Mouse (Mus musculus): ENCODE data around the gene Xlr3b. TPM values are rescaled to one million over a fixed set of nuclear protein-coding genes. Genes with fewer than 3 reads are reported as not detected.
"Not testable (repeated sequence)": the region's sequence is repeated elsewhere in the genome, so short reads cannot be mapped to it uniquely, and the experiment has no call there.

The Xlr3b gene
- polyA plus RNA-seq (2012; ENCODE audit: insufficient read depth, insufficient read length, missing spikeins), result 4.6 and 10.4 TPM in 2 replicates

- H3K27ac ChIP-seq (replicated peaks; ENCODE audit: low read depth, low read length); H3K4me3 ChIP-seq (ENCODE audit: insufficient read depth, low read depth, low read length); H3K4me1 ChIP-seq (ENCODE audit: control insufficient read depth, insufficient read depth, insufficient read length, low read length): not testable (repeated sequence)
These were observed at the start of gene Xlr3b for GRCm38 (mm10) chrX:73191934-73192333. Gene Xlr3b (plus strand): TSS chrX:73192207.

GRCm38 (mm10) chrX:73143218-73143618 is 48.8 kb upstream of the Xlr3b start:
- not testable (repeated sequence) for H3K4me3 ChIP-seq (ENCODE audit: insufficient read depth, low read depth, low read length); H3K27ac ChIP-seq (replicated peaks; ENCODE audit: low read depth, low read length); H3K4me1 ChIP-seq (ENCODE audit: control insufficient read depth, insufficient read depth, insufficient read length, low read length)

GRCm38 (mm10) chrX:73148496-73148895 is 43.5 kb upstream of the Xlr3b start, which contains the start of gene Xlr5b:
Gene Xlr5b (plus strand): TSS chrX:73148796.
- not testable (repeated sequence) for H3K4me1 ChIP-seq (ENCODE audit: control insufficient read depth, insufficient read depth, insufficient read length, low read length); H3K4me3 ChIP-seq (ENCODE audit: insufficient read depth, low read depth, low read length); H3K27ac ChIP-seq (replicated peaks; ENCODE audit: low read depth, low read length)

- H3K27ac ChIP-seq (replicated peaks; ENCODE audit: low read depth, low read length); H3K4me3 ChIP-seq (ENCODE audit: insufficient read depth, low read depth, low read length); H3K4me1 ChIP-seq (ENCODE audit: control insufficient read depth, insufficient read depth, insufficient read length, low read length): not testable (repeated sequence)
These were observed 42.7 kb upstream of the Xlr3b start, which contains the start of gene DXBay18 for GRCm38 (mm10) chrX:73149350-73149749. Gene DXBay18 (minus strand): TSS chrX:73149450.

- not testable (repeated sequence) for H3K4me3 ChIP-seq (ENCODE audit: insufficient read depth, low read depth, low read length); H3K4me1 ChIP-seq (ENCODE audit: control insufficient read depth, insufficient read depth, insufficient read length, low read length); H3K27ac ChIP-seq (replicated peaks; ENCODE audit: low read depth, low read length)
These were observed 15.1 kb upstream of the Xlr3b start, which contains the start of gene Spin2d for GRCm38 (mm10) chrX:73176889-73177288. Gene Spin2d (minus strand): TSS chrX:73176989.

- not testable (repeated sequence) for H3K27ac ChIP-seq (replicated peaks; ENCODE audit: low read depth, low read length); H3K4me3 ChIP-seq (ENCODE audit: insufficient read depth, low read depth, low read length); H3K4me1 ChIP-seq (ENCODE audit: control insufficient read depth, insufficient read depth, insufficient read length, low read length)
These were observed 22.0 kb downstream of the Xlr3b start, which contains the start of gene Xlr4b for GRCm38 (mm10) chrX:73213819-73214564. Gene Xlr4b (plus strand): TSS chrX:73214333.

GRCm38 (mm10) chrX:73225365-73225764 is 33.4 kb downstream of the Xlr3b start:
- H3K4me3 ChIP-seq (ENCODE audit: insufficient read depth, low read depth, low read length), result no peak overlapping the region
- no peaks in the 10 kb centered on the region for H3K4me1 ChIP-seq (ENCODE audit: control insufficient read depth, insufficient read depth, insufficient read length, low read length)

GRCm38 (mm10) chrX:73227914-73228605 is 36.1 kb downstream of the Xlr3b start, which contains the start of gene F8a:
Gene F8a (plus strand): TSS chrX:73228291.
- Histone ChIP-seq H3K27ac (replicated peaks; ENCODE audit: low read depth, low read length) (peak within 1 kb of the TSS; percentile 91), H3K4me1 (ENCODE audit: control insufficient read depth, insufficient read depth, insufficient read length, low read length) (no peaks in the 10 kb centered on the region), H3K4me3 (ENCODE audit: insufficient read depth, low read depth, low read length) (peak within 1 kb of the TSS; percentile 90)

More at GRCm38 (mm10) chrX:73225365-73225764, 33.4 kb downstream of the Xlr3b start:
- no peak overlapping the region for H3K27ac ChIP-seq (replicated peaks; ENCODE audit: low read depth, low read length)

- peak overlapping the region; percentile 91 for H3K27ac ChIP-seq (replicated peaks; ENCODE audit: low read depth, low read length)
- peak overlapping the region; percentile 90 for H3K4me3 ChIP-seq (ENCODE audit: insufficient read depth, low read depth, low read length)
- no peaks in the 10 kb centered on the region for H3K4me1 ChIP-seq (ENCODE audit: control insufficient read depth, insufficient read depth, insufficient read length, low read length)
These were observed 36.7 kb downstream of the Xlr3b start for GRCm38 (mm10) chrX:73228606-73229214.

- Histone ChIP-seq H3K4me3 (ENCODE audit: insufficient read depth, low read depth, low read length) (peak overlapping the region; percentile 90), H3K4me1 (ENCODE audit: control insufficient read depth, insufficient read depth, insufficient read length, low read length) (no peaks in the 10 kb centered on the region), H3K27ac (replicated peaks; ENCODE audit: low read depth, low read length) (no peak overlapping the region)
These were observed 37.3 kb downstream of the Xlr3b start for GRCm38 (mm10) chrX:73229288-73229687.

GRCm38 (mm10) chrX:73242821-73243325 is 50.9 kb downstream of the Xlr3b start, which contains the start of gene Xlr4c:
Gene Xlr4c (minus strand): TSS chrX:73243130.
- not testable (repeated sequence) for H3K4me1 ChIP-seq (ENCODE audit: control insufficient read depth, insufficient read depth, insufficient read length, low read length); H3K4me3 ChIP-seq (ENCODE audit: insufficient read depth, low read depth, low read length); H3K27ac ChIP-seq (replicated peaks; ENCODE audit: low read depth, low read length)

Other genes starting within 250 kb of the Xlr3b start
- gene Zfp185, start 204.9 kb upstream of the Xlr3b start, polyA plus RNA-seq (2012; ENCODE audit: insufficient read depth, insufficient read length, missing spikeins), result 6.0 and 7.1 TPM in 2 replicates
- gene Pnma5, start 155.1 kb upstream of the Xlr3b start, polyA plus RNA-seq (2012; ENCODE audit: insufficient read depth, insufficient read length, missing spikeins), result not detected in 2 replicates
- gene Pnma3, start 127.4 kb upstream of the Xlr3b start, polyA plus RNA-seq (2012; ENCODE audit: insufficient read depth, insufficient read length, missing spikeins), result not detected in 2 replicates
- 5.0 TPM in 1 of 2 replicates, not detected in the other for gene Xlr4a, start 109.7 kb upstream of the Xlr3b start, polyA plus RNA-seq (2012; ENCODE audit: insufficient read depth, insufficient read length, missing spikeins)
- gene Xlr3a, start 95.1 kb upstream of the Xlr3b start, polyA plus RNA-seq (2012; ENCODE audit: insufficient read depth, insufficient read length, missing spikeins), result 1.3 and 3.2 TPM in 2 replicates
- gene Gm14685, start 75.2 kb upstream of the Xlr3b start, polyA plus RNA-seq (2012; ENCODE audit: insufficient read depth, insufficient read length, missing spikeins), result not detected in 2 replicates
- 1.3 TPM in 1 of 2 replicates, not detected in the other for gene Xlr5b, start 43.4 kb upstream of the Xlr3b start, polyA plus RNA-seq (2012; ENCODE audit: insufficient read depth, insufficient read length, missing spikeins)
- 0.55 TPM in 1 of 2 replicates, not detected in the other for gene DXBay18, start 42.8 kb upstream of the Xlr3b start, polyA plus RNA-seq (2012; ENCODE audit: insufficient read depth, insufficient read length, missing spikeins)
- not detected in 2 replicates for gene Spin2d, start 15.2 kb upstream of the Xlr3b start, polyA plus RNA-seq (2012; ENCODE audit: insufficient read depth, insufficient read length, missing spikeins)
- 3.8 TPM in 1 of 2 replicates, not detected in the other for gene Xlr4b, start 22.1 kb downstream of the Xlr3b start, polyA plus RNA-seq (2012; ENCODE audit: insufficient read depth, insufficient read length, missing spikeins)
- gene F8a, start 36.1 kb downstream of the Xlr3b start, polyA plus RNA-seq (2012; ENCODE audit: insufficient read depth, insufficient read length, missing spikeins), result 4.4 and 5.8 TPM in 2 replicates
- not detected in 2 replicates for gene Xlr4c, start 50.9 kb downstream of the Xlr3b start, polyA plus RNA-seq (2012; ENCODE audit: insufficient read depth, insufficient read length, missing spikeins)
- 1.9 TPM in 1 of 2 replicates, not detected in the other for gene Xlr3c, start 73.2 kb downstream of the Xlr3b start, polyA plus RNA-seq (2012; ENCODE audit: insufficient read depth, insufficient read length, missing spikeins)
- not detected in 2 replicates for gene Xlr5a, start 100.8 kb downstream of the Xlr3b start, polyA plus RNA-seq (2012; ENCODE audit: insufficient read depth, insufficient read length, missing spikeins)
- not detected in 2 replicates for gene Xlr5c, start 100.8 kb downstream of the Xlr3b start, polyA plus RNA-seq (2012; ENCODE audit: insufficient read depth, insufficient read length, missing spikeins)
- not detected in 2 replicates for gene Gm45015, start 144.6 kb downstream of the Xlr3b start, polyA plus RNA-seq (2012; ENCODE audit: insufficient read depth, insufficient read length, missing spikeins)
- 2.4 and 2.8 TPM in 2 replicates for gene Zfp275, start 150.4 kb downstream of the Xlr3b start, polyA plus RNA-seq (2012; ENCODE audit: insufficient read depth, insufficient read length, missing spikeins)
- gene Gm18336, start 206.5 kb downstream of the Xlr3b start, polyA plus RNA-seq (2012; ENCODE audit: insufficient read depth, insufficient read length, missing spikeins), result not detected in 2 replicates
- gene Zfp92, start 218.9 kb downstream of the Xlr3b start, polyA plus RNA-seq (2012; ENCODE audit: insufficient read depth, insufficient read length, missing spikeins), result not detected in 2 replicates
- not detected in 2 replicates for gene Trex2, start 243.1 kb downstream of the Xlr3b start, polyA plus RNA-seq (2012; ENCODE audit: insufficient read depth, insufficient read length, missing spikeins)

Measured in brown adipose tissue, adult 24 weeks (tissue).